Mouse (Mus musculus) adrenal gland, postnatal 25 days (tissue): ENCODE measurements around the gene Itpr1. TPM values are rescaled to one million over a fixed set of nuclear protein-coding genes. Genes with fewer than 3 reads are reported as not detected.
A peak's percentile ranks its signal among the peaks of the same experiment; 100 is the strongest.

Source experiments
- DNase-seq: peaks from one replicate; pipeline ENCODE4 v3.0.0; 2021; ENCODE audit warnings: mixed read lengths
- long read RNA-seq: library from polyadenylated mRNA; stranded (forward); transcript quantifications from one replicate; pipeline ENCODE4 v2.0.0, GENCODE M21; 2021
- total RNA-seq: library from RNA; stranded (reverse); gene quantifications from 2 replicates; pipeline ENCODE4 v1.2.3, GENCODE M21; 2021

Itpr1 gene
- 168 and 197 TPM in 2 replicates for total RNA-seq
- long read RNA-seq, partial matches to known transcripts: 12 of 15 reads
- long read RNA-seq, other reads (novel, unspliced or antisense): 3 of 15 reads

DNA sequence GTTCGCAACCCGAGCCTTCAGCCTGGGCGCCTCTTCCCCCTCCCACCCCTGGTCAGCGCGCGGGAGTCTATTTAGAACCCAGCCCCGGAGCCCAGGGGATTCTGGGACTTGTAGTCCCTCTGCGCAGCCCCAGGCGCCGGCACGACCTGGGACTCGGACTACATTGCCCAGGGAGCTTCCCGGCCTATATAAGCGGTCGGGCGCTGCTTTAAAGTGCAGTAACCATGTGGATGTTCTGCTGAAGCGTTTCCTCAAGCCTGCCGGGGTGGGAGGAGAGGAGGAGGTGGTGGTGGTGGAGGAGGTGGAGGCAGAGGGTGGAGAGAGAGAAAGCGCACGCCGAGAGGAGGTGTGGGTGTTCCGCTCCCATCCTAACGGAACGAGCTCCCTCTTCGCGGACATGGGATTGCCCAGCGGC lies at the start of gene Itpr1:
Itpr1 (plus strand) TSS at position 216 of the 415 bp plus-strand sequence.
- peak; percentile 97 for DNase-seq

DNA sequence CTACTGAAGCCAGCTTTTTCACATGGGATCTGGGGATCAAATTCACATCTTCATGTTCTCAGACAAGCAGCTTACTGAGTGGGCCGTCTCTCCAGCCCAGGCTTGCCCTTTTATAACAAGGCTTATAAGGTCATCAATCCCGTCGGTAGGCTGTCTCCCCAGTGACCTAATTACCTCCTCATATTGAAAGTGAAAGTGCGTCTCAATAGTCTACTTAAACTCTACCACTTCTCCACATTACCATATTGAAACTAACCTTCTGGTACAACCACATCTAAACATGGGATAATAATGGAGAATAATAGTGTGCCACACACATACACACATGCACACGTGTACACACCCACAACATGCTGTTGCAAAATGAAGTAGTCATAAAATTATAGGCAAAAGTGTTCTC lies 48.0 kb upstream of the Itpr1 start:
- no peak for DNase-seq

DNA sequence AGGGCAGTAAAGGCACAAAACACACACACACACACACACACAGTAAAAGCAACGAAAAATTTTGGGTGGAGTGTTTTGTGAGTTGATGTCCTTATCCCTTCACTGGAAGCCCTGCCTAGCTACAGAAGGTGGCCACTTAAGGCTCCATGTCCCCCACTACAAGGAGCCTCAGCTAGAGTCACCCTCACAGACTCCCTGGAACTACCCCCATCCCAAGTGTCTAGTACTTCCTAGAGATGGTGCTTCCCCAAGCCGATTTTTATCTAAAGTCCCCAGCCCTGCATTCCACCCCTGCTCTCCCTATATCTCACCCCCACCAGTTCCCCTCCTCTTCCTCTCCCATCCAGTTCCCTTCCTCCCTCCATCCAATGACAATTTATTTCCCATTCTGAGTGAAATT lies 47.3 kb upstream of the Itpr1 start:
- no peak for DNase-seq

DNA sequence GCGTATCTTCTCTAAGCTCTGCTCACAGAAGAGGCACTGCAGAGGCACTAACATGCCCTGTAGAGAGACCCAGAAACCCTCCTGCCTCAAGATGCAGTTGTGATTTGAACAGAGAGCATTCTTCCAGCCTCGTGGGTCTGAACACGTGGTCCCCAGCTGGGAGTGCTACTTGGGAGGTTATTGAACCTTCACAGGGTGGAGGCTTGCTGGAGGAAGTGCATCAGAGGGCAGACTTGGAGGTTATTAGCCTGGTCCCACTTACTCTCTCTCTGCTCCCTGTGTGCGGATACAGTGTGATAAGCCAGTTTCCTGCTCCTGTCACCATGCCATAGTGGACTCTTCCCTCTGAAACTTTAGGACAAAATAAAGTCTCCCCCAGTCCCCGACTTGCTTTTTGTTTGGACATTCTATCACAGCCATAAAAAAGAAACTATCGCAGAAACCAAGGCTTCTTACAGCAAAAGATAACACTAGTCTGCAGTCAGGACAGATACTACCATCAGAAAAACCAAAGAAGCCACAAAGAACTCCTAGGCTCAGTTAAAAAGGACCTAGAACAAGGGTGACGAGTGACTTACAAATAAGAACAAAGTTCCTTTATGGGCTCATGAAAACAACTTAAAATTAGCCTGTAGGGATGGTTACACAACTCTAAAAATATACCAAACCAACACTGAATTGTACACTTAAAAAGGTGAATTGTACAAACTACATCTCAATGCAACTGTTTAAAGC lies 44.8 kb upstream of the Itpr1 start:
- DNase-seq: no peak

DNA sequence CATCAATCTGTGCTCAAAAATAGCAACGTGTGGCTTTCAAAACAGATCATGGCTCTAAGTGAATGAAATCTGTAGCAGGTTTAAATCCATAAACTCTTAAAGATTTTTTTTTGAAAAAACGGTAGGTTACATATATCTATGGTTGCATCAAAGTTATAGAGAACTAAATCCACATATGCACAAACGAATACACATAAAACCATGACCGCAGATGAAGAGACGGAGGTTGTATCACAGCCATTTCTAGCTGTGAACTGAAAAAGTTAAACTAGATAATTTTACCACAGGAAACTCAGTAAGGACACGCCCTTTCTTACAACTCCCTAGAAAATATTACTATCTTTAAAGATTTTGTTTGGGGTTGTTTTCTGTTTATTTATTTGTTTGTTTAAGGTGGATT lies 44.2 kb upstream of the Itpr1 start:
- DNase-seq: no peak

DNA sequence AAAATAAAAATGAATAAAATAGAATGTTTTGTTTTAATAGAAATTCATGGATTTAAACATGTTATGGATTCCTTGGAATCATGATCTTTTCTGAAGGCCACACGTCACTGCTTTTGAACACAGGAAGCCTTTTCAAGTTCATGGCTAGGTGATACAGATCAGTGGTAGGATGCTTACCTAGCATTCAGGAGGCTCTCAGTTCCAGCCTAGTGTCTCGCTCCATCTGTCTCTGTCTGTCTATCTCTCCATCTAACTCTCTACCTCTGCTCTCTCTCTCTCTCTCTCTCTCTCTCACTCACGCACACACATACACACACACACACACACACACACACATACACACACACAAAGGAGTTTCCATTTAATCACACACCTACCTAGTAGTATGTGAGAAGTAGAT lies 43.4 kb upstream of the Itpr1 start:
- no peak for DNase-seq

- no peak for DNase-seq
Observed at GRCm38 (mm10) chr6:108172219-108172618, 40.7 kb upstream of the Itpr1 start.

DNA sequence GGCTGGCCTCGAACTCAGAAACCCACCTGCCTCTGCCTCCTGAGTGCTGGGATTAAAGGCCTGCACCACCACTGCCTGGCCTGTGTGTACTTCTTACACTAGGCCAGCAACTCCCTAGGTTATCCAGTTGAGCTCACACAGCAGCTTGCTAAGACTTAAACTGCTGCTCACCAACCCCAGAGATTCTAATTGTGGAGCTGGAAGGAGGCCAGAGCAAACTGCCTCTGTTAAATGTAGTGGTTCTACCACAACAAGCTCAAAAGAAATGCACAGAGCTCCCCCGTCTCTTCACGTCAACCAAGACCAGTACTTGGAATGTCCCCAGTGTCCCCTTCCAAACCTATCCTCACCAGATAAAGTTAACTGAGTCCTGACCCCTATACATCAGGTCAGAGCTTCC lies 38.7 kb upstream of the Itpr1 start:
- no peak for DNase-seq

DNA sequence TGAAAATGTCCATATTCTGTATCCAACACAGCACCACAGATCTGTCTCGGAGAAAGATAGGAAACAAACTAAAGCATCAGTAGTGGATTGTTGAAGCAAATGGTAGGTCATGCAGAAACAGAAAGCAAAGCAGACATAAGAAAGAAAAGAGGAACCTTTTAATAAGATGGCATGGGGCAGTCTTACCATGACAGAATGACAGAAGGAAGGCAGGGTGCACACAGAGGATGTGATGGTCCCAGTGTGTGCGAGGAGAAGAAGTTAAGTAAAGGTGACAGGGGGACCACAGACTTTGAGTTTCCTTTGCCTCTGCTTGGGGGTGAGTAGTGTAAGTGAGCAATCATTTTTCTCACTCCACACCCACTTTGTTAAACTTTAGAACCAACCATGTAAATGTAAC lies 33.8 kb upstream of the Itpr1 start:
- no peak for DNase-seq

DNA sequence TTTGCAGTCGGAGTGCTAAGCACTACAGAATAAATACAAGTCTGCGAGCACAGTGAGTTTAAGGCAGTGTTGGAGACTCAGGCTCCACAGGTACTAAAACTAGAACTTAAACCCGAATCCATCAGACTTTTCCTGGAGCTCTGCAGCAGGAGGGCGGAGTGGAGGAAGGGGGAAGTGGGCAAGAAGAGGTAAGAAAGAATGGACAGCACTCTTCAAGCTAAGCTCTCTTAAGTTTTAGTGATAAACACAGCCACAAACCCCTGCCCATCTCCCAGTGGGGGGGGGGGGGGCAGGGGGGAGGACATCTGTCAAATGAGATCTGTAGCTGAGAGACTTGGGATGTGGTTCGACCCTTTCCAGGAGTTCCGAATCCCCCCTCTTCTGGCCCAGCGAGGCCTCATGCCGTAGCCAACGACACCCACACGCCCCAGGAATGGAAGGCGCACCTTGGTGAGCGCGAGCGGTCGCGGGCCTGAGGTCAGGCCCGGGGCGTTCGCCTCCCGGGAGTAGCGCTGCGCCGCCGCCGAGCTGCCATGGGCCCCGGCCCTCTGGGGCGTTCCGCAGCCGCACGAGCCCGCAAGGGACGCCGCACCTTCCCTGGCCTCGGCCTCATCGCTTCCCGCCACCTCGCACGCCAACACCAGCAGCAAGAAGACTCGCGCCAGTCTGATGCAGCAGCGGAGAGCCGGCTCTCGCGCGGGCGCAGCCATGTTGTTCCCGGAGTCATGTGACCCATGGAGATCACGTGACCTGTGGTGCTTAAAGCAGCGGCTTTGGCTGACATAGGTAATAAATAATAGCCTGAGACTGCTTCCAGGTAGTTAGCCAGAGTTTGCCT lies 27.8 kb upstream of the Itpr1 start, which contains the start of gene Sumf1:
Sumf1 (minus strand) TSS at position 736 of the 838 bp plus-strand sequence.
- DNase-seq: peak; percentile 91

DNA sequence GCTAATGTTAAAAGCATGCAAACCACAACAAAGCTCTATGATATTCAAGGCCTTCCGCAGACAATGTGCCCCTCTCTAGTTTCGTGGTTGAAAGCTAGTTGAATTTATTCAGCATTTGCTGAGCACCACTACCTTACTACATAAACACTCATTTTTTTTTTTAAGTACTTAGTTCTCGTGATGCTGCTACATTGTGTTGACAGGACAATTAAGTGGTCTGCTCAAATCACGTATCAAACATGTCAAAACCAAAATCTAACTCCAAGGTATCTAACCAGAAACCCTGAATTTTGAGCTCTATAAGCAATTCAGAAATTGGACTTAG lies 27.2 kb upstream of the Itpr1 start:
- no peak for DNase-seq

DNA sequence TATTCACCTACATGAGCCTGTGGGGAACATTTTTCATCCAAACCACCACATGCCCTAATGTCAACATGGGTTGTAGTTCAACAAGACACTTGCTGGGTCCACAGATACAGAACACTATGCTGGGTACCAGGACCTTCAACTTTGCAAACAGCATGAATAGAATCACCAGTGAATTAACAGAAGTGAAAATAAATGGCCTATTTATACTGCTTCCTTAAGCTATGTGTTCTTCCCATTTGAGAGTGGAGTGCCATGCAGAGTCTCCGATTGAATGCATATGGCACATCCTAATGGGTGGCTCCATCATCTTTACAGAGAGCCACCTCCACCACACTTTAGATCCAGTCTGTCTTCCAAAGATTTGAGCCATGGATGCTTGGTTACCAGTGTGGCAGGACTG lies 22.2 kb upstream of the Itpr1 start:
- no peak for DNase-seq

- no peak for DNase-seq
Observed at GRCm38 (mm10) chr6:108192632-108193031, 20.3 kb upstream of the Itpr1 start.

GRCm38 (mm10) chr6:108196665-108197064 lies 16.2 kb upstream of the Itpr1 start:
- no peak for DNase-seq

- DNase-seq: no peak
Observed at GRCm38 (mm10) chr6:108197117-108197516, 15.8 kb upstream of the Itpr1 start.

DNA sequence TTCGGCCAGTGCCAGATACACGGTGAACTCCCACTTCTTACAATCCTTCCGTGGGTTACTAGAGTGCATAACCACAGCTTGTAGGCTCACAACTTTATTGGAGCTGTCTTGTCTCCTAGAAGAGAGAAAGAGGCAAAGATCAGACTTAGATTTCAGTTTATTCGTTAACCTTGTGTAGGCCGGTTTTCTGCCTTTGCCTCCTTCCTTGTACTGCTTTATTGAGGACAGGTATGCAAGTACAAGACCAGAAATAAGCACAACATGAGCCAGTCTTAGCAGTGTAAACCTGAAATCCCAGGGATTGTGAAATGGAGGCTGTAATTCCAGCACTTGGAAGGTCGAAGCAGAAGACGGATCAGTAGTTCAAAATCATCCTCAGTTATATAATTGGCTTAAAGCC lies 14.6 kb upstream of the Itpr1 start:
- DNase-seq: no peak

DNA sequence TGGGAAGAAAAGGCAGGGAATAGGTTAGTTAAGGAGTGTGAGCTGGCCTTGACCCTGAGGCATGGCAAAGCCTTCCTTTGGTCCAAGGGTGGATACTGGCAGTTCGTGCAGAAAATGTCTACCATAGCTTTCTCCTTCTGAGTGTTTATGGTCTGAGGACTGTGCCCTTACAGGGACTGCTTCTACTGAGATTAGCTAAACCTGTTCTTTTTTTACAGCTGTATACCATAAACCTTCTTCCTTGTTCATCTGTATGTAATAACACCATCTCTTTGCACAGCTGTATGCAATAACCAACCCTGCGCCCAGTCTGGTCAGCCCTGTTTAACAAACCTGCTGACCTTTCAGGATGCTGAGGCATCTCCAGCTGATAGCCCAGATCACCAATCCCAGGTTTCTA lies 8.6 kb upstream of the Itpr1 start:
- no peak for DNase-seq

DNA sequence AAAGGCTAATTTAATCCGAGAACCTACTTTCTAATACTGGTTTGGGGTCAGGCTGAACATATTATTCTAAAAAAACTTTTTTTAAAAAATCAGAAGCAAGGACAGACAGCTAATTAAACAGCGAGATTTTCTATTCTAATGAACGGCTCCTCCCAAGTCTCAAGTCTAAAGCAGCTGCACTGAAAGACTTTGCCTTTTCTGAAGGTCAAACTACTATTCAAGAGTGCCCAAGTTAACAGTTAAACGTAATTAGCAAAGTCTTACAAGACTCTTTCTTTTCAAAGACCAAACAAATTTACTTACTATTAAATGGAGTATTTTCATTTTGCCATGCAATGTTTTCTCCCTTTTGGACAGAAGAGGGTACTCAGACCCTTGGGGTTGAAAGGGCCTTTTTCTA lies 6.8 kb upstream of the Itpr1 start:
- DNase-seq: no peak

DNA sequence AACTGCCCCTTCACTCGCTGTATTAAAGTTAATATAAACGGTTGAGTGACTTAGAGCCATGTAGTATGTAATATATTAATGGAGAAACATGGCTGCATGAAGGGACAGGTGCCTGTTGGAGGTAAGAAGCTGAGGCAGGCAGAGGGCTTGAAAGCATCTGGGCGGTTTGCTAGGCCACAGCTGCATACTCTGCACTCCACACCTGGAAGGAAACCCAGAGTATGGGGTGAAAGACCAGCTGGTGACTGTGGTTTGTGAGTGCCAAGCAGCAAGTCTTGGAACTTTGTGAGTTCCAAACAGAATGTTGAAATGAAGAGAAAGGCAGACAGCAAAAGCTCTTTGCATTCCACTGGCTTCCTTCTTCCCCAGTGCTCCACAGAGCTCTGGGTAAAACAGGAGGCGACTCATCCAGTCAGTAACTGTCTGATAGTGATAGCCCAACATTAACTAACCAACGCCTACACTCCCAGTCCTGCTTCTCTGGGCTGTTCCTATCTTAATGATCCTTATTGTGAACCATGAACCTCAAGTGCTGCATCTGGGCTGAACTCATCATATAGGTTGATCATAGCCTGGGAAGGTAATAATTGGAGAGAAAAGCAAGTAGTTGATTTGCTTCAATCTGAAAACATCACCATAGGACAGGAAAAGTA lies 5.9 kb upstream of the Itpr1 start:
- no peak for DNase-seq

GRCm38 (mm10) chr6:108211896-108212880 lies 708 bp upstream of the Itpr1 start:
- DNase-seq: no peak

- DNase-seq: no peak
Observed at GRCm38 (mm10) chr6:108213481-108214293, 791 bp downstream of the Itpr1 start.
